Mouse (Mus musculus): ENCODE results near the gene Cbr1. TPM values are rescaled to one million over a fixed set of nuclear protein-coding genes. Genes with fewer than 3 reads are reported as not detected.

Cbr1 gene
- 75.8 and 94.1 TPM in 2 replicates for polyA plus RNA-seq (2012)

- no peak for TF ChIP-seq GATA1 (IDR thresholded peaks at IDR 0.05; ENCODE audit: low read length)
Measured at GRCm38 (mm10) chr16:93605553-93605952, at the start of gene Cbr1. Gene Cbr1, plus strand, starts transcription at chr16:93605853.

DNA sequence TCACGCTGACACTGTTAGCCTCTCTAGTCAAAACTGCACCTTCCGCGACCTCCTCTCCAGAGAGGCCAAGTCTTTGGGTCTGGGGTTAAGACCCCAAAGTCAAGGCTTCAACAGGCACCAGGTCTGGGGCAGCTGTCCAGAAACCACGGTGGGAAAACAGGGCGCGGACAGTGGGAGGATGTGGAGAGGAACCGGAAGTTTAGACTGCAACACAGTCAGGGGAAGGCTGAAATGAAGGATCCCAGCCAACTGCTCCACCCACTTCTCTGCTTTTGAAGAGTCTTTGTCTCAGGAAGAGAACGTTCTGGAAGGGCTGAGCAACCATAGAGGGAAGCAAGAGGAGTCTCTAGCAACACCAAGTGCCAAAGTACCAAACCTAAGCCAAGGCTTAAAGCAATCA, 48.0 kb upstream of the Cbr1 start:
- TF ChIP-seq GATA1 (IDR thresholded peaks at IDR 0.05; ENCODE audit: low read length), result no peak

DNA sequence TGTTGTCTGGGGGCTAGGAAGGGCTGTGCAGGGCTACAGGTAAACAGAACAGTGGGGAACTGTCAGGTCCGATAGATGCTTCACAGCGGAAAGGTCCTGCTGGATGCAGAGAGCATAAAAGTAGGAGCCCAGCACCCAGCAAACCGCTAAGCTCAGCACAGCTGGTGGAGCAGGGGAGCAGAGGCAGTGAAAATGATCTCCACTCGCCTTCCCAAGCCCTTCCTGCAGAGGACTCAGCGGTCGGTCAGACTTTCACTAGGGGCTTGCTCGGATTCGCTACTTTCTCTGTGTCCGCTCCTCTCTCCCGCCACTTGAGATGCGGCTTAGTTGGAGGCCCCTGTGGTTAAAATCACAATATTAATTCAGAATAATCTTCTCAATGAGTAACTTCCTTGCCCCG, 47.2 kb upstream of the Cbr1 start:
- no peak for TF ChIP-seq GATA1 (IDR thresholded peaks at IDR 0.05; ENCODE audit: low read length)

DNA sequence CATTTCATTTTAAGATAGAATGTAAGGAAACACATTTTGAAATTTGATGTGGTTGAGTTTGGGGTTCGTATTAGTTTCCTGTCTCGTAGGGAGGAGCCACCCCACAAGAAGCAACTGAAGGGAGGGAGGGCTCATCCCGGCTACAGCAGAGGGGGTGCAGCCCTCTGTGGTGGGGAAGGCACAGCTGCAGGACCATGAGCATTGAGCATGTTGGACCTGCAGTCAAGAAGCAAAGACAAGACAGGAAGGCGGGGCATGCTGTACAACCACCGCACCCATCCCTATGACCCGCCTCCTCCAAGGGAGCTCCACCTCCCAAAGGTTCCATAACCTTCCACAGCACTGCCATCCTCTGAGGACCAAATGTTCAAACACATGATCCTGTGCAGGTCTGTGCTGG, 33.3 kb upstream of the Cbr1 start:
- TF ChIP-seq GATA1 (IDR thresholded peaks at IDR 0.05; ENCODE audit: low read length), result no peak

DNA sequence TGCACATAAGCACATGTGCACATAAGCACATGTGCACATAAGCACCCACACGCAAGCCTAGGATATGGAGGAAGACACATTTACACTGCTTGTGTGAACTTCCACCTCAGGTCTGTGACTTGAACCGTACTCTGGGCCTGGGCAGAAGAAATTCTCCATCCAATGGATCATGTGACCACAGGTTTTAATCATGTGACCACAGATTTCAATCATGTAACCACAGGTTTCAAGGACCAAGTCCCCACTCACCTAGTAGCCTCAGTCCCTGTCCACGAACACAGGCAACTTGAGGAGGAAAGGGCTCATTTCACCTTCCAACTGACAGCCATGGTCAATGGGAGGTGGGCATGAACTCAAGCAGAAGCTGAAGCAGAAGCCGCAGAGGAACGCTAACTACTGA, 32.2 kb upstream of the Cbr1 start:
- no peak for TF ChIP-seq GATA1 (IDR thresholded peaks at IDR 0.05; ENCODE audit: low read length)

DNA sequence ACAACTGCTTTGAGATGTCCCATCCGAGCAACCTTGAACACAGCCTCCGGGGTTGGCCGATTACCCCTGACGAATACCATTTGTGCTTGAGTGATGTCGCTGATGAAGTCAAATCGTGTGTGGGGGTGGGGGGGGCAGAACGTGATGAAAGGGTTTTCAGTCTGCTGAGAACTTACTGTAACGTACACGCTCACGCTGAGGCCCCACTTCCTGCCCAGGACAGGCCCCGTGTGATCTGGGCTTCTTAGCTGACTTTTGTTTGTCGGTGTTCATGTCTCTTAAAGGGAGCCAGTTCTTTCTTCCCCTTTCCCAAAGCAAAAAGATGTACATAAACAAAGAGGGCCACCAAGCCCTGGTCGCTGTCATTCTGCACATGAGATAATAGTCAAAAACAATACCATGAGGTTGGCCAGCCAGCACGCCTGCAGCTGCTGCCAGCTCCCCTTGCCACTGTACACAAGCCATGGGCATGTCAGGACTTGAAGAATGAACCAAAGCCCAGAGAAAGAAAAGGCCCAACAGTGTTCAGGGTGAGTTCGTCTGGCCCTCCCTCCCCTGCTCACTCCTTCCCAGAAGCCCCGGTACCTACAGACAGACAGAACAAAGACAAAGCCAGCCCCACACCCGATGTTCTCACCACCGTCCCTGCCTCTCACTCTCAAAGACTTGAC, 31.0 kb upstream of the Cbr1 start:
- TF ChIP-seq GATA1 (IDR thresholded peaks at IDR 0.05; ENCODE audit: low read length), result no peak

DNA sequence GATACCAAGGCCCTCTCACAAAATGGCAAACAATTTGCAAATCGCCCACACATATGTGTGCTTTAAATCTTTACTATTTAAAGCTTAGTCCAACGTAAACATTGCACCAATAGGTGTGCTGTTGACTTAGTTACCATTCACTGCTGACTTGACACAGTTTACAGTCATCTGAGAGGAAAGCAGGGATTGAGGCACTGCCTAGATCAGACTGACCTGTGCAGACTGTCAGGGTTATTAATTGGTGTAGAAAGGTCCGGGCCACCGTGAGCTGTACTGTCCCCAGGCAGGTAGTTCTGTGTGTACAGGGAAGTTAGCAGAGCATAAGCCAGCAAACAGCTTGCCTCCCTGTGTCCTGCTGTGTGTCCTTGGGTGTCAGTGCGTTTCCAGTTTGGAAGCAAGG, 30.1 kb upstream of the Cbr1 start:
- TF ChIP-seq GATA1 (IDR thresholded peaks at IDR 0.05; ENCODE audit: low read length), result no peak

- no peak for TF ChIP-seq GATA1 (IDR thresholded peaks at IDR 0.05; ENCODE audit: low read length)
Measured at GRCm38 (mm10) chr16:93576412-93577082, 29.1 kb upstream of the Cbr1 start.

DNA sequence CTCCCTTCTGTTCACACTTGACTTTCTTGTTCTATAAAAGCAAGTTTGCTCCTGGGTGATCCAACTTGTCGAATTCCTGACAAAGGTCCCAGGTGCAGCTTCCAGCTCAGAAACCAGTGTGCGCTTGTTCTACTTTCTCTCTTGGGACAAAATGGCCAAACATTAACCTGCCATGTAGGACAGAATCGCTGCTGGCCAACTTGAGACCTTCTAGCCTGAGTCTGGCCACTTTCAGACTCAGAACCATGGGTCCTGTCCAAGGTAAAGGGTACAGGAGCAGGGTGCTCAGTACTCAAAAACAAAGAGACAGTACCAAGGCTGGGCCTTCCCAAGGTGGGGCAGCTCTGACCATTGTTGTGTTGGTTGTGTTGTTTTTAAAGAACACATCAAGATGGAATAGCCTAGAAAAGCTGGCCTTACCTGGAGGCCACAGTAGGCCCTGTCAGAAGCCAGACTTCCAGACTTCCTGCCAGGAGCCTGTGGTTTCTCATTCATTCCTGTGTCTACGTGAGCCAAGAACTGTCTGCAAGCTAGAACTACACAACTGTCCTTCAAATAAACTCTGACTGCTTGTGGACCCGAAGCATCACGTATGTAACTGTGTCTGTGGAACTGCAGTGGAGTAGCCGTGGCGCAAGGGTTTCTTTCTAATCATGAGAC, 27.2 kb upstream of the Cbr1 start:
- no peak for TF ChIP-seq GATA1 (IDR thresholded peaks at IDR 0.05; ENCODE audit: low read length)

- TF ChIP-seq GATA1 (IDR thresholded peaks at IDR 0.05; ENCODE audit: low read length), result no peak
Measured at GRCm38 (mm10) chr16:93581125-93581524, 24.5 kb upstream of the Cbr1 start.

- TF ChIP-seq GATA1 (IDR thresholded peaks at IDR 0.05; ENCODE audit: low read length), result no peak
Measured at GRCm38 (mm10) chr16:93584976-93585702, 20.5 kb upstream of the Cbr1 start.

- TF ChIP-seq GATA1 (IDR thresholded peaks at IDR 0.05; ENCODE audit: low read length), result no peak
Measured at GRCm38 (mm10) chr16:93585703-93586205, 19.9 kb upstream of the Cbr1 start.

- no peak for TF ChIP-seq GATA1 (IDR thresholded peaks at IDR 0.05; ENCODE audit: low read length)
Measured at GRCm38 (mm10) chr16:93586382-93586781, 19.3 kb upstream of the Cbr1 start.

GRCm38 (mm10) chr16:93588281-93588680, 17.4 kb upstream of the Cbr1 start:
- no peak for TF ChIP-seq GATA1 (IDR thresholded peaks at IDR 0.05; ENCODE audit: low read length)

GRCm38 (mm10) chr16:93590915-93591314, 14.7 kb upstream of the Cbr1 start:
- no peak for TF ChIP-seq GATA1 (IDR thresholded peaks at IDR 0.05; ENCODE audit: low read length)

Data from G1E-ER4 (cell line).